Mouse (Mus musculus): ENCODE results near the gene Cmip.

Gene Cmip

GRCm38 (mm10) chr8:117345376-117345775, 88.5 kb downstream of the Cmip start:
- DNase-seq (ENCODE audit: extremely low spot score, low spot score): no peak

- no peak for DNase-seq (ENCODE audit: extremely low spot score, low spot score)
Measured at GRCm38 (mm10) chr8:117347556-117347955, 90.7 kb downstream of the Cmip start.

- no peak for DNase-seq (ENCODE audit: extremely low spot score, low spot score)
Measured at GRCm38 (mm10) chr8:117348718-117349394, 92.0 kb downstream of the Cmip start.

DNA sequence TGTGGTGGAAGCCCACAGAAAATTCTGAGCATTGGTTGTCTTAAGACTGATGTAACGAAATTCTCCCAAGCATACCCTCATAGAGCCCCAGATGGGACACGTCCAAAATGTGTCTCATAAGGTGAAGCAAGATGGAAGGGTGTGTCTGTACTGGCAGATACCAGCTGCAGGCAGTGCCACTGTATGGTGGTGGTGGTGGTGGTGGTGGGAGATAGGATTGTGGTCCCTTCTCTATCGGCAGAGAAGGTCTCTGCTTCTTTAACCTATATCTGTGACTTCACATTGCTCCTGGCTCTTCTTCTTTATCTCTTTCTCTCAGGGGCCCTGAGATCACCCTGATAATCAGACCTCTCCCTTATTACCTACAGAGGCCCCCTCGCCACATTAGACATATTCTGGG, 92.7 kb downstream of the Cmip start:
- no peak for DNase-seq (ENCODE audit: extremely low spot score, low spot score)

DNA sequence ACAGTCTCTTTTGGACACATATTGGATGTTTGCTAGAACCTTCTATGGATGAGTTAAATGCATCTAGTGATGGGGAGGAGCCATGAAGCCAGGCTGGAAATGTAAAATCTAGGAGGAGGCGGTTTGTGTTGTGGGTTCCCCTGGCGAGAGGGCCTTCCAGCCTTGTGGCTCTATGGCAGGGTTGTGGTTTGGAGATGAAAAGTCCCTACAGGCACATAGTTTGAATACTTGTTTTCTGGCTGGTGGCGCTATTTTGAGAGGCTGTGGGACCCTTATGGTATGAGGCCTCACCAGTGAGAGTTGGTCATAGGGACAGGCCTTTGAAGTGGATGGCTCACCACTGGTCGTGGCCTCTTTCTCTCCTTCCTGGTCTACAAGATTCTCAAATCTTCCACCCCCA, 95.2 kb downstream of the Cmip start:
- no peak for DNase-seq (ENCODE audit: extremely low spot score, low spot score)

DNA sequence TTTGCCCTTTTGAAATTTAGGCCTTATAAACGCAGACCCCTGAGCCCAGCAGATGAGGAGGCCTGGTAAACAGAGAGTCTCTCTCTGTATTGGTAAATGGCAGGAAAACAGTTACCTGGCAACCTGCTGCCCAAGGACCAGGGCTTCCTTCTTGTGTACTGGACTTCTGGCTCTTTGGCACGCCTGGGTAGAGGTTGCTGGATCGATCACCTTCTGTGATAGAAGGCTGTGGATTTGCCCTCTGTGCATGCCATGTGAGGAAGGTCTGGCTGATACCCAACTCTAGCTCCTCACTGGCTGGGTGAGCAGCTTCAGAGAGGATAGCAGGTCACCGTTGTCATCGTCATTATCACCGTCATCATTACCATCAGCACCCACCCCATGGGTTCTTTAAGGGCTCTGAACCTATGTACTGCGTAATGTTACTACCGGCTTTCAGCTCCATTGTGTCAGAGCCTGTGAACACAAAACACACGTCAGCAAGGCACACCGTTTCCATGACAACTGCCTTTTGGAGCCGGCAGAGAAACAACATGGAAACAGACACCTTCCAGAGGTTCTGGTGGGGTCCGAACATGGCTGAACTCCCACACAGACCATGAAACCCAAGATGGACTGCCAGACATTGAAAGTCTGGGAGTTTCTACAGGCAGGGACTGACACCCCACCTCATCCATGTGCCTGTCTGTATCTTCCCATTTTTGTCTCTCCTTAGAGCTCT, 98.4 kb downstream of the Cmip start:
- no peak for DNase-seq (ENCODE audit: extremely low spot score, low spot score)

- no peak for DNase-seq (ENCODE audit: extremely low spot score, low spot score)
Measured at GRCm38 (mm10) chr8:117356109-117356672, 99.3 kb downstream of the Cmip start.

DNA sequence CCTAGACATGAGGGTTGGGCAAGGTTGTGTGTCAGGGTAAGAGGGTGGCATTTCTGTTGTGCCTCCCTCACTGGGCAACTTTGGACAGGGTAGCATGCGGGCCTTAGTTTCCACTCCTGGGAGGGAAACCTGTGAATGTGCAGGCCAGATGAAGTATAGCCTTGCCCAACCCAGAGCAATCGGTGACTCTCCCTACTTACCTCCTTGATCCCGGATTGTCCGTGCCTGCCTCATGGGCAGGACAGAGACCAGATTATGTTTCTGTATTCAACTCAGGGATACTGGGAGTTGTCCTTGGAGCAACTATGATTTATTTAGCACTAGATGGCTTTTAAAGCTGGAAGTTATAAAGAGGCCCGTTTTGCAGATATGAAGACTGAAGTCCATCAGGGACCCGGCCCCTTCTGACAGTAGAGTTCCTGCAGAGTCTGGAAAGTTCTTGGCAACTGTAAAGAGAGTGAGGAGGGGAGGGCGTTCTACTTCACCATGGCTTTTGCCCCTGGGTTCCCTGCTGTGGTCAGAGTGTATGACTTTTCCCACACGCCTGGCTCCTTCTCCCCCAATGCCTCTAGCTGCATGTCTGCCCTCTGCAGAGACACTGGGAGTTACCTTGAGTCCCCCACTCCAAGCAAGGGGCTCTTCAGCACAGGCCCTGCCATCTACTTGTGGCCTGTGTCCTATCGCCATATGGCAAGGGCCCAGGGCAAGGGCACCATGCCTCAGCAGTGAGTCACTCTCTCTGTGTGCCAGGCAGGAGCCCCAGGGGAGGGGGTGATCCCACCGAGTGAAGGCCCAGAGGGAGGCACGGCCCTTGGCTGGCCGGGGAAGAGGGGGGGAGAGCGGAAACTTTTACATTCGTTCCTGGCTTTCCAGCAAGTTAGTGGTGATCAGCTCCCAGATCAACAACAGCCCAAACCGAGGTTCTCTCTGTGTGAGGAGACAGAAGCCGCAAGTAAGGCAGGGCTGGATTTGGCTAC, 100.9 kb downstream of the Cmip start:
- no peak for DNase-seq (ENCODE audit: extremely low spot score, low spot score)

GRCm38 (mm10) chr8:117360172-117360930, 103.5 kb downstream of the Cmip start:
- no peak for DNase-seq (ENCODE audit: extremely low spot score, low spot score)

DNA sequence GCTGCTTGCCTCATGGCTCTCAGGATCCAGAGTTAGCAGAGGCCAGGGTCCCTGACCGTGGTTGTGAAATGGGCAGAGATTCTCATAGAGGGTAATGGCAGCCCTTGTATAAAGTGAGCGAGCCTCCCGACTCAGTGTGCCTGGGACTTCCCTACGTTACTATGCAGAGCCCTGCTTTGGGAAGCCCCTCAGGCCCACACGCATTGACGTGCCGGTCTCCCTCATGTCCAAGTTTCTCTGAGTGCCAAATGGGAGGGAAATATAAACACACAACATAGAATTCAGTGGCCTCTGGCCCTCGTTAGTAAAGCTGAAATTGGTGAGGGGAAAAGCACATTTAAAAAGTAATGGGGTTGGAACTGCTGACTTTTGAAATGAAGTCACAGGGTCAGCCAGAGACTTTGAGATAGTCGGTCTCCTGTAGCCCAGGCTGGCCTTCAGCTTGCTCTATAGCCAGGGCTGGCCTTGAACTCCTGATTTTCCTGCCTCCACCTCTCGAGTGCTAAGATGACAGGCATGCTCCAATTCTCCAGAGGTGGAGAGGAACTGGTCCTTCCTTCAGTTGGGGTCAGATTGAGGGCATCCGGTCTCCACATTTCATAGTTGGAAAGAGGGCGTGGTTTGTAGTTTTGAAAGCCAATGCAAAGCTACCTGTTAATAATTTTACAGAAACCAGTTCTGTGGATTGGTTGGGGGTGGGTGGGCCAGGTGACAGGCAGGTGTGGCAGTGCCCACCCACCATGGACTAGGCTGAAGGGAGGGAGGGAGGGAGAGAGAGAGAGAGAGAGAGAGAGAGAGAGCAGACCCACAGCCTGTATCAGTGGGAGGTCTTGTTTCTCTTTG, 105.0 kb downstream of the Cmip start:
- DNase-seq (ENCODE audit: extremely low spot score, low spot score): no peak

GRCm38 (mm10) chr8:117362438-117362726, 105.5 kb downstream of the Cmip start:
- DNase-seq (ENCODE audit: extremely low spot score, low spot score): no peak

- DNase-seq (ENCODE audit: extremely low spot score, low spot score): no peak
Measured at GRCm38 (mm10) chr8:117363291-117363690, 106.4 kb downstream of the Cmip start.

DNA sequence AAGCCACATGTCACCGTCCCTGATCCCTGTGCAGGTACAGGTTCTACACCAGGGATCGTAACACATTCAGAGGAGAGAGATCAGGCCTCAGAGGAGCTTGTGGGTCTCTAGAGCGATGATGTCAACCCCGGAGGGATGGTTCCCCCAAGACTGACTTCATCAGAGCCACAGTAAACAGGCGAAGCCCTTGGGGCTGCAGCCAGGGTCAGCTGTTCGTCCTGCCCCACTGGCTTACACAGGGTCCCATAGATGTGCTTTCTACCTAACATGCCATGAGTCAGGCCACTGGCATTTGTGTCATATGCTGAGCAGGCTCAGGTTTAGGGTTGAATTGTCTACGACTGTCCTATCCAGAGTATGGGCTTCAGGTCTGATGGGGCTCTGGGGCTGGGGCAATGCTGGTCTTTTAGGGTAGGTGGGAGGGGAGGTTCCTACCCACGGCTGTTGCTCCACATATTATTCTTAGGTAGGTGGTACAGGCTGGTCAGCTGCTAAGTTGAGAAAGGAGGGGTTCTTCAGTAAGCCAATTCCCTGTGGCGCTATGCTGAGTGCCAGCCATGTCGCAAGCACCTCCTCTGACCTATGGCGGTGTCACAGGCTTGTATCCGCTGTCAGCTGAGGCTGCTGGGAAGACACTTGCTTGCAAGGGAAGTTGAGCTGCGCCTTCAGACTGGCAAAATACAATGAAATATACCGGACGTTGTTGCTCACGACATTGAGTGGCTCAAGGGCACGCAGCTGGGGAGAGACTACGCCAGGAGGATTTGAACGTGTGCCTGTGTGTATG, 107.7 kb downstream of the Cmip start:
- DNase-seq (ENCODE audit: extremely low spot score, low spot score): no peak

DNA sequence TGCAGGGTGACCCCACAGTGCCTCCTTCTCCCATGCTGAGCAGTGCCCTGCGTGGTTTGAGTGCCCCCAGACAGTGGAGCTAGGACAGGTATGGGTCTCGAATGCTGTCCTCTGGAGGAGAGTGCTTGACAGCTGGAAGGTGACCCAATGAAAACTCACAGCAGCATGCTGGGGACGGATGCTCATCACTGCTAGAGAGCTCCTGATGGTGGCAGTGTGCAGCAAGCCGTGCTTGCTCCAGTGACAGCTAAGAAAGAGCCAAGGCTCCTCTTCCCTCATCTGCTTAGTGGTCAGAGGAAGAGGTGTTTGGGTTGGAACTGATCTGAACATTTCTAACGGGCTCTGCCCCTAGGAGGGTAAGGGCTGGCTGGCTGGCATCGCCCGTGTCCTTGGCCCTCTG, 109.6 kb downstream of the Cmip start:
- no peak for DNase-seq (ENCODE audit: extremely low spot score, low spot score)

GRCm38 (mm10) chr8:117367441-117367840, 110.6 kb downstream of the Cmip start:
- DNase-seq (ENCODE audit: extremely low spot score, low spot score): no peak

DNA sequence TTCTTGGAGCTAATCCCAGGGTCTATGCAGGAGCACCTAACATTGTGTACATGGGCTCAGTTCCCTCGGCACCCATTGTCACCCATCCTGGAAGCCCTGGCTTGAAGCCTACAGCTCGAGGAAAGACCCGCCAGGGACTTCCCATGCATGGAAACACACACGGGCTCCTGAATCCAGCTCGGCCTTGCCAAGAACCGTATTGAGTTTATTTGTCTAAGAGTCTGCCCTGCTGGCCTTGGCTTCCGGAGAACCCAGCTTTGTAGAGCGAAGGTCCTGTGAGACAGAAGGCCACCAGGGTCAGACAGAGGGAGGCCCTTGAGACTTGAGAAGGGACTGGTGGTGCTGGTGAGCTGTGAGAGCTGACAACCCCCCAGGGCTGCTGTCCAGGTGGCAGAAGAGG, 111.9 kb downstream of the Cmip start:
- DNase-seq (ENCODE audit: extremely low spot score, low spot score): no peak

- DNase-seq (ENCODE audit: extremely low spot score, low spot score): no peak
Measured at GRCm38 (mm10) chr8:117370009-117370408, 113.1 kb downstream of the Cmip start.

DNA sequence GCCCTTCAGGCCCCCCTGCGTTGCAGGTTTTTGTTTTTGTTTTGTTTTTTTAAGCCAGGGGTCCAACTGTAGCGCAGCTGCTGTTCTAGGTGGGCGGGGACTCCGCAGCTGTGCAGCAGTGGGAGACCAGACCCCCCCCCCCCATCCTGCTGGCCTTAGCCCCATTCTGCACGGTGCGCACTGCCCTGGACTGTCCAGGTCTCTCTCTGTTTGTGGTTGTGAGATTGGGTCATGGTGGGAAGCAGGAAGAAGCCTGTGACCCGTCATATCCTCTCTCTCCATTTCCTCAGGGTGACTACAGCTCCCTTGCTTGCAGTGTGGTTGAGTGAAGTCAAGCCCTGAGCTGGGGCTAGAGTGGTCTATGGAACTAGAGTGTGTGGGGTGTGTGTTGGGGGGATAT, 114.3 kb downstream of the Cmip start:
- DNase-seq (ENCODE audit: extremely low spot score, low spot score): no peak

GRCm38 (mm10) chr8:117372070-117372469, 115.2 kb downstream of the Cmip start:
- DNase-seq (ENCODE audit: extremely low spot score, low spot score): no peak

All from neural tube, embryonic 10.5 days (tissue).